Mouse (Mus musculus) layer of hippocampus, adult 8-10 months (tissue): ENCODE data around the gene F2. TPM values are rescaled to one million over a fixed set of nuclear protein-coding genes. Genes with fewer than 3 reads are reported as not detected.

ENCODE experiments used
- DNase-seq, 2 experiments: peaks; one replicate each; pipeline ENCODE4 v3.0.0; 2022; ENCODE audit warnings: low spot score in 2 of 2
- total RNA-seq, 4 experiments: library from RNA; stranded (reverse); gene quantifications; 2 replicates each; pipeline ENCODE4 v1.2.4; 2022

F2 gene
- total RNA-seq: under 1 TPM in 1 of 4 experiments, not detected in 3; 0.32 TPM

- DNase-seq: no peak
These were observed at the start of gene F2 for GRCm38 (mm10) chr2:91636229-91636628. F2 (minus strand) TSS chr2:91636414.

GRCm38 (mm10) chr2:91683919-91684318, 47.7 kb upstream of the F2 start:
- no peak for DNase-seq

GRCm38 (mm10) chr2:91682850-91683249, 46.6 kb upstream of the F2 start:
- DNase-seq: peak in 1 of 2 experiments; percentile 42

- DNase-seq: no peak
These were observed 40.7 kb upstream of the F2 start for GRCm38 (mm10) chr2:91676961-91677360.

- DNase-seq: no peak
These were observed 40.2 kb upstream of the F2 start for GRCm38 (mm10) chr2:91676420-91676819.

- DNase-seq: peak; percentile 59 to 77
These were observed 38.7 kb upstream of the F2 start for GRCm38 (mm10) chr2:91674895-91675294.

GRCm38 (mm10) chr2:91673587-91673986, 37.4 kb upstream of the F2 start:
- no peak for DNase-seq

- DNase-seq: no peak
These were observed 33.8 kb upstream of the F2 start for GRCm38 (mm10) chr2:91670038-91670437.

- no peak for DNase-seq
These were observed 33.1 kb upstream of the F2 start for GRCm38 (mm10) chr2:91669326-91669725.

GRCm38 (mm10) chr2:91667747-91668146, 31.5 kb upstream of the F2 start:
- DNase-seq: no peak

- no peak for DNase-seq
These were observed 30.2 kb upstream of the F2 start for GRCm38 (mm10) chr2:91666386-91666910.

- DNase-seq: no peak
These were observed 28.6 kb upstream of the F2 start for GRCm38 (mm10) chr2:91664780-91665179.

GRCm38 (mm10) chr2:91660981-91661380, 24.8 kb upstream of the F2 start:
- DNase-seq: no peak

GRCm38 (mm10) chr2:91659657-91660056, 23.4 kb upstream of the F2 start:
- DNase-seq: no peak

GRCm38 (mm10) chr2:91656774-91657173, 20.6 kb upstream of the F2 start:
- DNase-seq: no peak

- DNase-seq: no peak
These were observed 19.6 kb upstream of the F2 start for GRCm38 (mm10) chr2:91655827-91656226.

- DNase-seq: no peak
These were observed 19.2 kb upstream of the F2 start for GRCm38 (mm10) chr2:91655388-91655787.

- DNase-seq: no peak
These were observed 16.6 kb upstream of the F2 start for GRCm38 (mm10) chr2:91652863-91653262.

- DNase-seq: no peak
These were observed 15.4 kb upstream of the F2 start for GRCm38 (mm10) chr2:91651458-91652258.

- no peak for DNase-seq
These were observed 14.3 kb upstream of the F2 start for GRCm38 (mm10) chr2:91650360-91650995.

- peak; percentile 95 to 98 for DNase-seq
These were observed 13.5 kb upstream of the F2 start, which contains the start of the genes Zfp408 and Arhgap1 for GRCm38 (mm10) chr2:91649553-91650359. Zfp408 (minus strand) TSS chr2:91649791. Arhgap1 (plus strand) TSS chr2:91649860.

- no peak for DNase-seq
These were observed 12.9 kb upstream of the F2 start for GRCm38 (mm10) chr2:91649152-91649551.
